Mouse (Mus musculus) limb, embryonic 11.5 days (tissue): Measurements from ENCODE around the gene Klhdc3. TPM values are rescaled to one million over a fixed set of nuclear protein-coding genes. Genes with fewer than 3 reads are reported as not detected.

Experiments used
- ATAC-seq: fragments of 200-750 bp; cut with Nextera tagmentation; 2 replicates; pipeline ENCODE4 v1.8.0; 2017; ENCODE audit warnings: low read depth; ENCODE audit not compliant: insufficient number of reproducible peaks, low FRiP score, low TSS enrichment
- DNase-seq: peaks from one replicate; pipeline ENCODE4 v3.0.0-alpha.2; 2015; ENCODE audit warnings: low spot score
- H3K27ac ChIP-seq: fragments of 300-500 bp; sonication (generic); replicated peaks from 2 replicates; pipeline ENCODE4 v1.5.1; 2014; ENCODE audit warnings: low read depth, mild to moderate bottlenecking, low read length
- H3K27me3 ChIP-seq: fragments of 300-500 bp; sonication (generic); 2 replicates; pipeline ENCODE4 v1.6.1; 2014; ENCODE audit warnings: mild to moderate bottlenecking, low read length, mixed read lengths; ENCODE audit not compliant: control insufficient read depth, insufficient read depth
- H3K36me3 ChIP-seq: fragments of 300-500 bp; sonication (generic); 2 replicates; pipeline ENCODE4 v1.6.1; 2014; ENCODE audit warnings: mild to moderate bottlenecking, low read length, moderate library complexity, mixed read lengths; ENCODE audit not compliant: control insufficient read depth, insufficient read depth
- H3K4me1 ChIP-seq: fragments of 300-500 bp; sonication (generic); 2 replicates; pipeline ENCODE4 v1.6.1; 2014; ENCODE audit warnings: low read length, mixed read lengths; ENCODE audit not compliant: control insufficient read depth, insufficient read depth
- H3K4me2 ChIP-seq: fragments of 300-500 bp; sonication (generic); 2 replicates; pipeline ENCODE4 v1.6.1; 2014; ENCODE audit warnings: low read depth, mild to moderate bottlenecking, moderate library complexity; ENCODE audit not compliant: severe bottlenecking
- H3K4me3 ChIP-seq: fragments of 300-500 bp; sonication (generic); 2 replicates; pipeline ENCODE4 v1.5.1; 2014; ENCODE audit warnings: low read depth, low read length
- H3K9ac ChIP-seq: fragments of 300-500 bp; sonication (generic); 2 replicates; pipeline ENCODE4 v1.6.1; 2014; ENCODE audit warnings: mild to moderate bottlenecking, low read length
- H3K9me3 ChIP-seq: fragments of 300-500 bp; sonication (generic); 2 replicates; pipeline ENCODE4 v1.6.1; 2016; ENCODE audit warnings: low read length; ENCODE audit not compliant: control insufficient read depth
- WGBS: fragments of 180-500 bp; shearing (Covaris S2); extraction: QIAGEN DNeasy Blood & Tissue Kit; methylation state at CpG from one replicate; pipeline ENCODE4 v1.1.7; 2014; 5-methylcytosine and 5-hydroxymethylcytosine counted together
- polyA plus RNA-seq: library from polyadenylated mRNA; unstranded; fragments of >200 nt; fragmentation: Nextera tagmentation; extraction: Ambion mirVana; gene quantifications from 2 replicates; pipeline ENCODE4 v1.2.1, GENCODE M21; 2014

The Klhdc3 gene
- polyA plus RNA-seq, 1 experiment from 2014 or later, result 117 TPM

DNA sequence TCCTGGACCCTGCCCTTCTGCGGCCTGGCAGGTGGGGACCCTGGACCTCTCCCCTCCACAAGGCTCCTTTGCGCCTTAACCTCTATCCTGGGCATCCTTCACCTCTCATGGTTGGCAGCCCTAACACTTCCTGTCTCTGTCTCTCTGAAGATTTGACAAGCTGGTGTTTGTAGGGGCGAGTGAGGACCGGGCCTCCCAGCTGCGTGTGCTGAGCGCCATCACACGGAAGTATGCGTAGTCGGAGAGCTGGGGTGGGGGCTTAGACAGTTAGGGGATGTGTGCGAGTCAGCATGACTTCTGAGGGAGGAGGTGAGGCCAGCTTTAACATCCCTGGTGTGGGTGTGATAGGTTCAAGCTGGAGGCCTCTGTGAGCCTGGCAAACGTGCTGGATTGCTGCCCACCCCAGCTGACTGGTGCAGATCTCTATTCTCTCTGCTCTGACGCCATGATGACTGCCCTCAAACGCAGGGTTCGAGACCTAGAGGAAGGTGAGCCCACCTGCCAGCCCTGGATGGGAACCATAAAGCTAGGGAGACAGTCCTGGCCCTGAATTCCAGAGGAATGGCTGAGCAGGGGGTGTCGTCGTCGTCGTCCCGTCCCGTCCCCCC is 43.9 kb upstream of the Klhdc3 start:
- 77% methylated on average over 20 of the region's 20 CpGs for WGBS
- H3K9ac ChIP-seq, result no peak overlapping the region
- ATAC-seq, result no peak
- no peak overlapping the region for H3K4me2 ChIP-seq
- H3K36me3 ChIP-seq, result peaks cover 2% of the 10 kb centered on the region; the same call in 1 of the 2 replicates
- H3K27me3 ChIP-seq, result peaks cover 12% of the 10 kb centered on the region
- 0 out of 2 replicates have a peak, but pooled peaks cover 6% of the 10 kb centered on the region for H3K4me1 ChIP-seq
- no peak overlapping the region for H3K27ac ChIP-seq
- no peak overlapping the region for H3K4me3 ChIP-seq
- no peaks in the 10 kb centered on the region for H3K9me3 ChIP-seq
- no peak for DNase-seq

DNA sequence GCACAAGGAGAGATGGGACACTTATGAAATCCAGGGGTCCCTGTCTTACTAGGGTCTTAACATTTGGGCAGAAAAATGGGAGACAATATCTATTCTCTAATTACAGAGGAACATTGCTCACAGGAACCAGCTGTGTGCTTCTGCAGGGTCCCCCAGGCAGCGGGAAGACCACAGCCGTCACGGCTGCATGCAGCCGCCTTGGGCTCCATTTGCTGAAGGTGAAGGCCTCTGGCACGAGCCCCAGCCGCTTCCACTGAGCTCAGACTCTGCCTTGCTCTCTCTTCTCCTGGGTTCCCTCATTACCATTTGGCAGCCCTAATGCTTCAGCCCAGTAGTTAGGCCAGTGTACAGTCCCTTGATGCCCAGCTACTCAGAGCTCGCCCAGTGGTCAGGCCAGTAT is 40.4 kb upstream of the Klhdc3 start:
- H3K4me2 ChIP-seq, result no peak overlapping the region
- no peak for ATAC-seq
- H3K36me3 ChIP-seq, result no peaks in the 10 kb centered on the region; the same call in 1 of the 2 replicates
- H3K9ac ChIP-seq, result no peak overlapping the region
- DNase-seq, result no peak
- 79% methylated on average over 7 of the region's 7 CpGs for WGBS
- no peak overlapping the region for H3K27ac ChIP-seq
- H3K27me3 ChIP-seq, result no peaks in the 10 kb centered on the region
- no peak overlapping the region for H3K4me3 ChIP-seq
- 0 out of 2 replicates have a peak, but pooled peaks cover 2% of the 10 kb centered on the region for H3K4me1 ChIP-seq
- no peaks in the 10 kb centered on the region for H3K9me3 ChIP-seq

DNA sequence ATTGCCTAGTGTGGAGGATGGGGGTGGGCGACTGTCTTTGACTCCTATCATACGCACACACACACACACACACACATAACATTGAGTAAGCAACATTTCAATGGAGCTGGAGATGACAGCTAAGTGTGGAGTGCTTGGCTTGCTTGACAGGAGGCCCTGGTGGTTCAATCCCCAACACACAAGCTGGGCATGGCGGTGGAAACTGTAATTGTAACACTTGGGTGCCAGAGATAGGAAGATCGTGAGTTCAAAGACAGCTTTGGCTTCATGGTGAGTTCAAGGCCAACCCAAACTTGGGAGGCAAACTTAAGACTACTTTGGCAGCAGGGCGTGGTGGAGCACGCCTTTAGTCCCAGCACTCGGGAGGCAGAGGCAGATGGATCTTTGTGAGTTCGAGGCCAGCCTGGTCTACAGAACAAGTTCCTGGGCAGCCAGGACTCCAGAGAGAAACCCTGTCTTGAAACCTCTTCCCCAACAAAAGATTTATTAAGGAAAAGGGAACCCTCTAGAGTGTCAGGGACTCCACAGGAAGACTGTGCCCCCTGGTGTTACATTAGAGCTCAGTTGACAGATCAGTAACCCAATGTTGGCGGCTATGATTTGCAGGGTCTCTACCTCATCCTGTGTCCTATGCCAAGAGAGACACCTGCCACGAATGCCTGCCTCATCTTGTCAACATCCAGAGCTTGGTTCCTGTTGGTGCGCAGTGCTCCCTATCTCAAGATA is 34.2 kb upstream of the Klhdc3 start:
- Histone ChIP-seq H3K27me3 (no peaks in the 10 kb centered on the region), H3K4me2 (no peak overlapping the region), H3K27ac (no peak overlapping the region), H3K9ac (no peak overlapping the region), H3K36me3 (peaks cover 11% of the 10 kb centered on the region), H3K4me1 (peaks cover 8% of the 10 kb centered on the region; the same call in 1 of the 2 replicates), H3K9me3 (no peaks in the 10 kb centered on the region), H3K4me3 (no peak overlapping the region)
- ATAC-seq (no peak), DNase-seq (no peak)
- WGBS, result 90% methylated on average over 11 of the region's 11 CpGs

DNA sequence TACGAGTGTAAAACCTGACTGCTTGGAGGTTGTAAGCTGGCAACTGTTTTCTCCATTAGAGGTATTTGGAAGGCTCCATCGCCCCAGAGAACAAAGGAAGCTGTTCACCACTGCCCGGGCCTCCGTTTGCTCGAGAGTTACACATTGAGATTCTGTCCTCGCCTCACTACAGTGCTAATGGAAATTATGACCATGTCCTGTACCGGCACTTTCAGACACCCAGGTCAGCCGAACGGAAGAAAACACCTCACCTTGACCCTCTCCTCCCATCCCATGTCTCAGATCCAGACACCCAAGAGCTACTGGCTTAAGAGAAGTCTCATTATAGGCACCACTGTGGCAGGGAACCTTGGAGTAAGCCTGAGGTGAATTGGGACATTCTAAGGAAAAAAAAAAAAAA is 33.1 kb upstream of the Klhdc3 start:
- DNase-seq (no peak), ATAC-seq (no peak)
- H3K36me3 ChIP-seq, result peaks cover 11% of the 10 kb centered on the region
- H3K4me1 ChIP-seq, result peaks cover 8% of the 10 kb centered on the region; the same call in 1 of the 2 replicates
- H3K9me3 ChIP-seq, result no peaks in the 10 kb centered on the region
- H3K4me2 ChIP-seq, result no peak overlapping the region
- WGBS, result 92% methylated on average over 9 of the region's 9 CpGs
- H3K4me3 ChIP-seq, result no peak overlapping the region
- H3K27ac ChIP-seq, result no peak overlapping the region
- H3K27me3 ChIP-seq, result no peaks in the 10 kb centered on the region
- no peak overlapping the region for H3K9ac ChIP-seq

DNA sequence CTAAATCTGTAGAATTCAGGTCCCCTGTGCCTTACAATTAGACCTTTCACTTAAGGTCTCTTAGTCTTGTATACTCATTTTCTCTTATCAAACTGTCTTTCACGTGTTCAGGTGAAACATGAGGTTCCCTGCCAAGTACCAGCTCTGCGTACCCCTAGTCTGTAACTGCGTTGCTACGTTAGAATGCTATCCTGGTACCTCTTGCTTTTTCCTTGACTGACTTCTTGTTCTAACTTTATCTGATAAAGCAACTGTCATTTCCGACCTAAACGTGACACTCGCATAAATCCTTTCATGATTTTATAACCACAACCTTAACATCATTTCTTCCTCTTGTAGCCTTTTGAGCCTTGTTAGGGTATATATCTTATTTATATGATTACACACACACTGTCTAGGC is 31.7 kb upstream of the Klhdc3 start:
- H3K27ac ChIP-seq, result no peak overlapping the region
- no peaks in the 10 kb centered on the region for H3K9me3 ChIP-seq
- peak overlapping the region; percentile 88; the same call in 1 of the 2 replicates for H3K9ac ChIP-seq
- peaks cover 8% of the 10 kb centered on the region; the same call in 1 of the 2 replicates for H3K4me1 ChIP-seq
- DNase-seq, result no peak
- ATAC-seq, result no peak
- no peaks in the 10 kb centered on the region for H3K27me3 ChIP-seq
- H3K4me3 ChIP-seq, result peak overlapping the region; percentile 97
- 75% methylated on average over 7 of the region's 7 CpGs for WGBS
- peaks cover 11% of the 10 kb centered on the region for H3K36me3 ChIP-seq
- peak overlapping the region; percentile 99 for H3K4me2 ChIP-seq

DNA sequence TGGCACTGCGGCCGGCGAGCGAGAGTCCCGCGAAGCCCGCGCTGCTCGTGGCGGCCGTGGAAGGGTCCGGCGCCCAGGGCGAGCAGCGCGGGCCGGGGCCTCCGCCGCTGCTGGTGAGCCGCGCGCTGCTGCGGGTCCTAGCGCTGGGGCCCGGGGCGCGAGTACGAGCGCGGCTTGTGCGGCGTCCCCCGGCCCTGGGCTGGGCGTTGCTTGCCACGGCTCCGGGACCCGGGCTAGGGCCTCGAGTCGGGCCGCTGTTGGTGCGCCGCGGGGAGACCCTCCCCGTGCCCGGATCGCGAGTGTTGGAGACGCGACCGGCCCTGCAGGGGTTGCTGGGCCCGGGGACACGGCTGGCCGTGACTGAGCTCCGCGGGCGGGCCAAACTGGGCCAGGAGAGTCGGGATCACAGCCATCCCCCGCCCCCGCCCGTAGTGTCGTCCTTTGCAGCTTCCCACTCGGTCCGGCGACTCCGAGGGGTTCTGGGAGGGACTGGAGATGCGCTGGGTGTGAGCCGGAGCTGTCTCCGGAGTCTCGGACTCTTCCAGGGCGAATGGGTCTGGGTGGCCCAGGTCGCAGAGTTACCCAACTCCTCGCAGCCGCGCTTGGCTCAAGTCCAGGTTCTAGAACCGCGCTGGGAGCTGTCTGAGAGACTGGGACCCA is 31.0 kb upstream of the Klhdc3 start:
- peak overlapping the region; percentile 99 for H3K4me2 ChIP-seq
- ATAC-seq, result peak; percentile 19; the same call in 1 of the 2 replicates
- under 1% methylated on average over 60 of the region's 76 CpGs for WGBS
- peak overlapping the region; percentile 88 for H3K9ac ChIP-seq
- no peaks in the 10 kb centered on the region for H3K9me3 ChIP-seq
- H3K36me3 ChIP-seq, result peaks cover 11% of the 10 kb centered on the region
- peak overlapping the region; percentile 21; the same call in 1 of the 2 replicates for H3K27ac ChIP-seq
- peak overlapping the region; percentile 97 for H3K4me3 ChIP-seq
- H3K27me3 ChIP-seq, result no peaks in the 10 kb centered on the region
- peaks cover 8% of the 10 kb centered on the region; the same call in 1 of the 2 replicates for H3K4me1 ChIP-seq
- no peak for DNase-seq

DNA sequence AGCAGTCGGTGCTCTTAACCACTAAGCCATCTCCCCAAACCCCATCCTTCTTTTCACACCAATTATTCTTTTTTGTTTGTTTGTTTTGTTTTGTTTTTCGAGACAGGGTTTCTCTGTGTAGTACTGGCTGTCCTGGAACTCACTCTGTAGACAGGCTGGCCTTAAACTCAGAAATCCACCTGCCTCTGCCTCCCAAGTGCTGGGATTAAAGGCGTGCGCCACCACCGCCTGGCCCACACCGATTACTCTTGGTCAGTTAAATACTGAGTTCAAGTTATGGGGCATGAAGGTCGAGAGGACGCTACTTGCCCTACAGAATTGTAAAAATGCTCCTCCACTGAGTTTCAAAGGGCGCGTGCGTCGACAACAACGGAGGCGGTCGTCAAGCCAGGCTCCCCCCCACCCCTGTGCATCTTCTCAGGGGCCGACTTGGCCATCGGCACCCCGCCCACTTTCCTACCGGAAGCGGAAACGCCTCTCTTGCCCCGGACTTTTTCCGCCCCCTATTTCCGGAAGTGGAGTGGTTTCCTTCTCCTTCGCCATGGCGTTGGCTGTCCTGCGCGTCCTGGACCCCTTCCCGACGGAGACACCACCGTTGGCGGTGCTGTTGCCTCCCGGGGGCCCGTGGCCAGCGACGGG is 30.4 kb upstream of the Klhdc3 start, which contains the start of gene Pex6:
Gene Pex6 (plus strand): TSS at position 505 of the 639 bp plus-strand sequence.
- Histone ChIP-seq H3K36me3 (peaks cover 11% of the 10 kb centered on the region), H3K27me3 (no peaks in the 10 kb centered on the region), H3K4me2 (peak within 1 kb of the TSS; percentile 99), H3K27ac (peak within 1 kb of the TSS; percentile 21; the same call in 1 of the 2 replicates), H3K9ac (peak within 1 kb of the TSS; percentile 88), H3K4me1 (peaks cover 8% of the 10 kb centered on the region; the same call in 1 of the 2 replicates), H3K9me3 (no peaks in the 10 kb centered on the region), H3K4me3 (peak within 1 kb of the TSS; percentile 97)
- DNase-seq (peak; percentile 95), ATAC-seq (peak; percentile 87)
- WGBS, result 8% methylated on average over 36 of the region's 36 CpGs
